ENCODE assay signal across 21 mouse cellular contexts in the genomic region with DNA sequence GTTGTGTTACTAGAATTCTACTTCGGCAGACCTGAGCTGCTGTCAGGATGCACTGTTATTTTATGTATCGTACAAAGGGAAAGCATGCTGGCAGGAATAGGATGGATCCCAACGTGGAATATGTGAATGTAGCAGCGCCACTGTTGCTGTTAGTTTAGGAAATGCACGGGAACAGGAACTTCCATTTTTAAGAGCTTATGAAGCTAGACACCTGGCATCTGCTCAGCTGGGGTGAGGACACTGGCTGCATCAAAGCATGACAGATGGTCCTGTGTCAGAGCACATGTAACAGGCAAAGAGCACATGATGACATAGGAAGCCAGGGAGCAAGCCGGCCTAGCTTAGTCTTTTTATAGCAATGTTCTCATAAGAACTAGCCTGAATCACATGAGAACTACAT. TPM values are rescaled to one million over a fixed set of nuclear protein-coding genes. Genes with fewer than 3 reads are reported as not detected.
DNase-seq lines count a peak whose midpoint lies in the region; ATAC-seq and TF ChIP-seq lines count a peak whose summit lies in the region.
"Had no signal": no experiment of that assay in that cellular context is flagged by ENCODE, and none has a peak within 500 bp of the region (broad histone marks: within the 10 kb centered on the region; RNA-seq: fewer than 3 reads in every experiment).

No protein-coding gene starts in this region.

- no peaks in the 10 kb centered on the region for H3K9me3 ChIP-seq in forebrain, embryonic 16.5 days (ENCODE audit: control insufficient read depth, low read length)
- no peaks in the 10 kb centered on the region for H3K9me3 ChIP-seq in forebrain, embryonic 13.5 days (replicated peaks)
- no peaks in the 10 kb centered on the region for H3K9me3 ChIP-seq in stomach, postnatal 0 days (ENCODE audit: control insufficient read depth, low read length)
- H3K9me3 ChIP-seq: limb, embryonic 12.5 days had no signal

- H3K4me2 ChIP-seq in forebrain, embryonic 16.5 days (ENCODE audit: low read length), result no peak overlapping the region
- H3K4me2 ChIP-seq in forebrain, embryonic 13.5 days, result no peak overlapping the region
- no peak overlapping the region for H3K4me2 ChIP-seq in stomach, postnatal 0 days (replicated peaks; ENCODE audit: low read depth)
- H3K4me2 ChIP-seq: hindbrain, embryonic 14.5 days; limb, embryonic 12.5 days had no signal

- peak; percentile 40 for DNase-seq in left cerebral cortex, postnatal 4 days
- no peak for DNase-seq in left cerebral cortex, adult 11 months (ENCODE audit: low spot score)
- peak; percentile 29 for DNase-seq in skeletal muscle tissue, adult 2 months (ENCODE audit: low read depth, low spot score)
- DNase-seq in thymus, postnatal 36 days, result peak; percentile 41 to 58
- no peak for DNase-seq in stomach, postnatal 0 days (ENCODE audit: low spot score)
- no peak for DNase-seq in lung, adult 18-20 months
- DNase-seq: adrenal gland, postnatal 25 days; heart, adult 2 months; heart, postnatal 10 days; lung, postnatal 10 days; spleen, adult 18-20 months had no signal

- no peak overlapping the region for H3K9ac ChIP-seq in forebrain, embryonic 16.5 days (replicated peaks; ENCODE audit: low read depth, low read length)
- no peak overlapping the region for H3K9ac ChIP-seq in forebrain, embryonic 13.5 days
- no peak overlapping the region for H3K9ac ChIP-seq in stomach, postnatal 0 days (ENCODE audit: low read length)
- H3K9ac ChIP-seq: hindbrain, embryonic 14.5 days; limb, embryonic 12.5 days; liver, embryonic 14.5 days had no signal

- no peak for TF ChIP-seq EP300 in stomach, postnatal 0 days (optimal IDR thresholded peaks at IDR 0.05)

- no peak overlapping the region for H3K27ac ChIP-seq in forebrain, embryonic 16.5 days (ENCODE audit: low read length)
- H3K27ac ChIP-seq in forebrain, embryonic 13.5 days, result no peak overlapping the region
- H3K27ac ChIP-seq in stomach, postnatal 0 days (replicated peaks), result no peak overlapping the region
- H3K27ac ChIP-seq: heart, adult 2 months; hindbrain, embryonic 14.5 days; kidney, postnatal 0 days; left cerebral cortex, adult 2 months; limb, embryonic 12.5 days; liver, embryonic 14.5 days had no signal

- H3K27me3 ChIP-seq in forebrain, embryonic 16.5 days (replicated peaks; ENCODE audit: control insufficient read depth, insufficient read depth, low read length), result no peaks in the 10 kb centered on the region
- no peaks in the 10 kb centered on the region for H3K27me3 ChIP-seq in forebrain, embryonic 13.5 days
- no peaks in the 10 kb centered on the region for H3K27me3 ChIP-seq in stomach, postnatal 0 days (ENCODE audit: control insufficient read depth, insufficient read depth, low read length)
- H3K27me3 ChIP-seq: limb, embryonic 12.5 days had no signal

- H3K36me3 ChIP-seq in forebrain, embryonic 16.5 days (ENCODE audit: control insufficient read depth, insufficient read depth), result no peaks in the 10 kb centered on the region
- no peaks in the 10 kb centered on the region for H3K36me3 ChIP-seq in forebrain, embryonic 13.5 days (ENCODE audit: poor library complexity, severe bottlenecking)
- H3K36me3 ChIP-seq in stomach, postnatal 0 days (ENCODE audit: control insufficient read depth, insufficient read depth, low read length), result no peaks in the 10 kb centered on the region
- H3K36me3 ChIP-seq: limb, embryonic 12.5 days had no signal

- 0 out of 2 replicates have a peak, but pooled peaks have one; percentile 47 for ATAC-seq in forebrain, embryonic 16.5 days
- no peak for ATAC-seq in forebrain, embryonic 13.5 days
- no peak for ATAC-seq in stomach, postnatal 0 days (ENCODE audit: low FRiP score, low TSS enrichment)
- ATAC-seq: CD4-positive, CD25-positive, alpha-beta regulatory T cell, adult 4 months; intestine, postnatal 0 days had no signal

- no peak for TF ChIP-seq CTCF in stomach, postnatal 0 days (IDR thresholded peaks at IDR 0.05; ENCODE audit: low read depth)

- H3K4me3 ChIP-seq in forebrain, embryonic 16.5 days (replicated peaks; ENCODE audit: low read length), result no peak overlapping the region
- H3K4me3 ChIP-seq in forebrain, embryonic 13.5 days, result no peak overlapping the region
- no peak overlapping the region for H3K4me3 ChIP-seq in stomach, postnatal 0 days (ENCODE audit: low read depth, low read length)
- H3K4me3 ChIP-seq: erythroblast, embryonic 14.5 days; heart, adult 2 months; left cerebral cortex, adult 2 months; limb, embryonic 12.5 days had no signal

- WGBS in forebrain, embryonic 16.5 days, result 68% methylated on average over 6 of the region's 6 CpGs
- 87% methylated on average over 6 of the region's 6 CpGs for WGBS in forebrain, embryonic 13.5 days
- WGBS in stomach, postnatal 0 days, result 67% methylated on average over 6 of the region's 6 CpGs

- H3K4me1 ChIP-seq in forebrain, embryonic 16.5 days (replicated peaks; ENCODE audit: control insufficient read depth, insufficient read depth, low read length), result peaks cover 12% of the 10 kb centered on the region
- peaks cover 23% of the 10 kb centered on the region for H3K4me1 ChIP-seq in forebrain, embryonic 13.5 days
- no peaks in the 10 kb centered on the region for H3K4me1 ChIP-seq in stomach, postnatal 0 days (replicated peaks; ENCODE audit: control insufficient read depth, insufficient read depth)
- H3K4me1 ChIP-seq: limb, embryonic 12.5 days had no signal

- intact Hi-C loops in left cerebral cortex, postnatal 4 days (cut with DNase I), result no loop called here

RNA-seq across cellular contexts. Expression of a gene that starts 22.4 kb away (rescaled TPM):
- polyA plus RNA-seq in forebrain, embryonic 16.5 days (2015; fragmentation: Nextera tagmentation; extraction: Ambion mirVana), result 65.8 and 92.5 TPM in 2 replicates
- 42.8 and 49.8 TPM in 2 replicates for polyA plus RNA-seq in forebrain, embryonic 13.5 days (2015; fragmentation: Nextera tagmentation; extraction: Ambion mirVana)
- 100 to 1,000 TPM; 153 to 167 TPM for total RNA-seq in left cerebral cortex, postnatal 4 days (2021)
- 2.9 TPM in 2 replicates for polyA plus RNA-seq in stomach, postnatal 0 days (2015; fragmentation: Nextera tagmentation; extraction: Ambion mirVana)

Comparison
In these comparisons a context has a peak if more than half of its experiments do, and no peak if none do; other contexts are left out.
1. DNase-seq: peak in left cerebral cortex, postnatal 4 days (single experiment), skeletal muscle tissue, adult 2 months (single experiment) and thymus, postnatal 36 days (2 of 2); none in left cerebral cortex, adult 11 months (single experiment), stomach, postnatal 0 days (single experiment) and lung, adult 18-20 months (0 of 2).
2. RNA of a gene that starts 22.4 kb away (polyA plus RNA-seq): 65.8 to 92.5 TPM in forebrain, embryonic 16.5 days and 42.8 to 49.8 TPM in forebrain, embryonic 13.5 days; 2.9 TPM in stomach, postnatal 0 days; every median in the first group is over 10 times any median in the second.